Mouse (Mus musculus) erythroblast, embryonic 14.5 days (primary cell): ENCODE measurements around the gene Lsm14a. TPM values are rescaled to one million over a fixed set of nuclear protein-coding genes. Genes with fewer than 3 reads are reported as not detected.
"Not testable (repeated sequence)": the region's sequence is repeated elsewhere in the genome, so short reads cannot be mapped to it uniquely, and the experiment has no call there.

ENCODE experiments used
- H3K27me3 ChIP-seq: 2 replicates; pipeline ENCODE4 v1.6.1; 2012; ENCODE audit warnings: inconsistent platforms; ENCODE audit not compliant: control insufficient read depth
- H3K36me3 ChIP-seq: 2 replicates; pipeline ENCODE4 v1.6.1; 2012; ENCODE audit warnings: mild to moderate bottlenecking, inconsistent platforms; ENCODE audit not compliant: control insufficient read depth
- H3K4me1 ChIP-seq: 2 replicates; pipeline ENCODE4 v1.6.1; 2012; ENCODE audit warnings: inconsistent platforms; ENCODE audit not compliant: control insufficient read depth
- H3K4me3 ChIP-seq: replicated peaks from 2 replicates; pipeline ENCODE3; 2012; ENCODE audit warnings: moderate library complexity, mild to moderate bottlenecking, inconsistent platforms
- H3K9me3 ChIP-seq: 2 replicates; pipeline ENCODE4 v1.6.1; 2012; ENCODE audit warnings: low read length, inconsistent platforms, mixed read lengths; ENCODE audit not compliant: control insufficient read depth
- GATA1 ChIP-seq: IDR thresholded peaks from 2 replicates; pipeline ENCODE4 v1.6.1; 2012; ENCODE audit warnings: low read length, inconsistent platforms, mixed read lengths
- TAL1 ChIP-seq: IDR thresholded peaks from 3 replicates; pipeline ENCODE4 v1.6.1; 2012; ENCODE audit warnings: low read length, inconsistent platforms, mixed read lengths
- polyA plus RNA-seq: library from polyadenylated mRNA; stranded (reverse); fragments of >175 nt; gene quantifications from 2 replicates; pipeline ENCODE4 v1.2.3, GENCODE M21; 2012

Lsm14a gene
- polyA plus RNA-seq, 1 experiment = 2.8 TPM

- peaks cover 99% of the 10 kb centered on the region for H3K36me3 ChIP-seq
- no peaks in the 10 kb centered on the region for H3K9me3 ChIP-seq
- TF ChIP-seq GATA1 (no peak), TAL1 (no peak)
- H3K4me1 ChIP-seq = no peaks in the 10 kb centered on the region
- H3K27me3 ChIP-seq = no peaks in the 10 kb centered on the region
- H3K4me3 ChIP-seq = no peak overlapping the region
These were observed 46.1 kb downstream of the Lsm14a start for GRCm38 (mm10) chr7:34347041-34347440.

- no peak for TF ChIP-seq GATA1
- no peak for TF ChIP-seq TAL1
- Histone ChIP-seq H3K4me1 (no peaks in the 10 kb centered on the region), H3K27me3 (no peaks in the 10 kb centered on the region), H3K9me3 (no peaks in the 10 kb centered on the region), H3K36me3 (peaks cover 99% of the 10 kb centered on the region), H3K4me3 (no peak overlapping the region)
These were observed 46.6 kb downstream of the Lsm14a start for GRCm38 (mm10) chr7:34346505-34346904.

- Histone ChIP-seq H3K27me3 (no peaks in the 10 kb centered on the region), H3K9me3 (no peaks in the 10 kb centered on the region), H3K4me1 (no peaks in the 10 kb centered on the region), H3K4me3 (no peak overlapping the region), H3K36me3 (peaks cover 84% of the 10 kb centered on the region)
- TF ChIP-seq GATA1 (no peak), TAL1 (no peak)
These were observed 50.9 kb downstream of the Lsm14a start for GRCm38 (mm10) chr7:34342040-34342793.

- no peaks in the 10 kb centered on the region for H3K4me1 ChIP-seq
- H3K27me3 ChIP-seq = no peaks in the 10 kb centered on the region
- no peak overlapping the region for H3K4me3 ChIP-seq
- H3K9me3 ChIP-seq = peaks cover 2% of the 10 kb centered on the region; the same call in 1 of the 2 replicates
- peaks cover 71% of the 10 kb centered on the region for H3K36me3 ChIP-seq
- no peak for TF ChIP-seq GATA1
These were observed 52.3 kb downstream of the Lsm14a start for GRCm38 (mm10) chr7:34340841-34341240.

GRCm38 (mm10) chr7:34339164-34339489 lies 54.0 kb downstream of the Lsm14a start:
- H3K36me3 ChIP-seq = peaks cover 54% of the 10 kb centered on the region
- H3K4me3 ChIP-seq = no peak overlapping the region
- peaks cover 8% of the 10 kb centered on the region for H3K4me1 ChIP-seq
- TF ChIP-seq TAL1 (no peak), GATA1 (no peak)
- H3K27me3 ChIP-seq = no peaks in the 10 kb centered on the region
- H3K9me3 ChIP-seq = peaks cover 2% of the 10 kb centered on the region; the same call in 1 of the 2 replicates

- Histone ChIP-seq H3K4me1 (peaks cover 8% of the 10 kb centered on the region), H3K36me3 (peaks cover 49% of the 10 kb centered on the region), H3K4me3 (no peak overlapping the region), H3K27me3 (no peaks in the 10 kb centered on the region), H3K9me3 (peaks cover 2% of the 10 kb centered on the region; the same call in 1 of the 2 replicates)
- TF ChIP-seq TAL1 (no peak), GATA1 (no peak)
These were observed 54.5 kb downstream of the Lsm14a start for GRCm38 (mm10) chr7:34338445-34339163.

- H3K4me1 ChIP-seq = peaks cover 8% of the 10 kb centered on the region
- no peak for TF ChIP-seq TAL1
- TF ChIP-seq GATA1 = no peak
- no peaks in the 10 kb centered on the region for H3K27me3 ChIP-seq
- H3K9me3 ChIP-seq = peaks cover 2% of the 10 kb centered on the region; the same call in 1 of the 2 replicates
- no peak overlapping the region for H3K4me3 ChIP-seq
- peaks cover 36% of the 10 kb centered on the region for H3K36me3 ChIP-seq
These were observed 55.8 kb downstream of the Lsm14a start for GRCm38 (mm10) chr7:34337268-34337667.

- not testable (repeated sequence) for H3K27me3 ChIP-seq, H3K4me1 ChIP-seq, H3K4me3 ChIP-seq, H3K9me3 ChIP-seq
- H3K36me3 ChIP-seq = peaks cover 28% of the 10 kb centered on the region
These were observed 56.6 kb downstream of the Lsm14a start for GRCm38 (mm10) chr7:34336545-34336944.

GRCm38 (mm10) chr7:34327493-34327892 lies 65.6 kb downstream of the Lsm14a start:
- H3K27me3 ChIP-seq = no peaks in the 10 kb centered on the region
- TF ChIP-seq GATA1 (no peak), TAL1 (no peak)
- H3K36me3 ChIP-seq = no peaks in the 10 kb centered on the region
- H3K4me3 ChIP-seq = no peak overlapping the region
- H3K4me1 ChIP-seq = peaks cover 3% of the 10 kb centered on the region
- H3K9me3 ChIP-seq = peaks cover 8% of the 10 kb centered on the region

- Histone ChIP-seq H3K4me3 (no peak overlapping the region), H3K4me1 (no peaks in the 10 kb centered on the region), H3K36me3 (no peaks in the 10 kb centered on the region), H3K9me3 (peaks cover 8% of the 10 kb centered on the region), H3K27me3 (no peaks in the 10 kb centered on the region)
- TF ChIP-seq GATA1 = no peak
- TF ChIP-seq TAL1 = no peak
These were observed 68.3 kb downstream of the Lsm14a start for GRCm38 (mm10) chr7:34324857-34325256.
